Mouse (Mus musculus): ENCODE results near the gene Il9r. TPM values are rescaled to one million over a fixed set of nuclear protein-coding genes. Genes with fewer than 3 reads are reported as not detected.

The Il9r gene
- polyA plus RNA-seq (2015; fragmentation: Nextera tagmentation; extraction: Ambion mirVana), result not detected in 2 replicates

GRCm38 (mm10) chr11:32200075-32200601, at the start of gene Il9r:
Gene Il9r, minus strand, starts transcription at chr11:32200279.
- Histone ChIP-seq H3K27me3 (replicated peaks) (no peaks in the 10 kb centered on the region), H3K4me1 (peaks cover 5% of the 10 kb centered on the region; the same call in 1 of the 2 replicates), H3K4me3 (no peak within 1 kb of the TSS), H3K36me3 (replicated peaks) (no peaks in the 10 kb centered on the region), H3K27ac (no peak within 1 kb of the TSS), H3K9me3 (no peaks in the 10 kb centered on the region), H3K4me2 (no peak within 1 kb of the TSS), H3K9ac (no peak within 1 kb of the TSS)
- 69% methylated on average over 10 of the region's 10 CpGs for WGBS
- ATAC-seq (replicated peaks), result no peak

GRCm38 (mm10) chr11:32248350-32248749, 48.3 kb upstream of the Il9r start:
- Histone ChIP-seq H3K27me3 (replicated peaks) (no peaks in the 10 kb centered on the region), H3K9ac (no peak overlapping the region), H3K4me3 (no peak overlapping the region), H3K4me2 (no peak overlapping the region), H3K9me3 (no peaks in the 10 kb centered on the region), H3K36me3 (replicated peaks) (peaks cover 23% of the 10 kb centered on the region; the same call in 1 of the 2 replicates), H3K4me1 (no peaks in the 10 kb centered on the region), H3K27ac (no peak overlapping the region)
- no peak for ATAC-seq (replicated peaks)
- WGBS, result 84% methylated on average over 3 of the region's 3 CpGs

- no peaks in the 10 kb centered on the region for H3K27me3 ChIP-seq (replicated peaks)
- H3K9ac ChIP-seq, result no peak overlapping the region
- H3K4me2 ChIP-seq, result no peak overlapping the region
- H3K27ac ChIP-seq, result no peak overlapping the region
- no peaks in the 10 kb centered on the region for H3K4me1 ChIP-seq
- ATAC-seq (replicated peaks), result no peak
- H3K9me3 ChIP-seq, result no peaks in the 10 kb centered on the region
- H3K4me3 ChIP-seq, result no peak overlapping the region
- H3K36me3 ChIP-seq (replicated peaks), result peaks cover 23% of the 10 kb centered on the region; the same call in 1 of the 2 replicates
Measured at GRCm38 (mm10) chr11:32247068-32247467, 47.0 kb upstream of the Il9r start.

GRCm38 (mm10) chr11:32245614-32246013, 45.5 kb upstream of the Il9r start:
- H3K36me3 ChIP-seq (replicated peaks), result peaks cover 20% of the 10 kb centered on the region; the same call in 1 of the 2 replicates
- ATAC-seq (replicated peaks), result no peak
- WGBS, result 96% methylated on average over 6 of the region's 6 CpGs

GRCm38 (mm10) chr11:32244617-32245016, 44.5 kb upstream of the Il9r start:
- Histone ChIP-seq H3K4me3 (no peak overlapping the region), H3K4me1 (no peaks in the 10 kb centered on the region), H3K4me2 (no peak overlapping the region), H3K9me3 (no peaks in the 10 kb centered on the region), H3K27me3 (replicated peaks) (no peaks in the 10 kb centered on the region), H3K9ac (no peak overlapping the region), H3K27ac (no peak overlapping the region), H3K36me3 (replicated peaks) (peaks cover 23% of the 10 kb centered on the region; the same call in 1 of the 2 replicates)
- ATAC-seq (replicated peaks), result no peak
- 89% methylated on average over 1 of the region's 1 CpGs for WGBS

More at GRCm38 (mm10) chr11:32245614-32246013, 45.5 kb upstream of the Il9r start:
- Histone ChIP-seq H3K4me2 (no peak overlapping the region), H3K4me1 (no peaks in the 10 kb centered on the region), H3K27ac (no peak overlapping the region), H3K9me3 (no peaks in the 10 kb centered on the region), H3K27me3 (replicated peaks) (no peaks in the 10 kb centered on the region), H3K9ac (no peak overlapping the region), H3K4me3 (no peak overlapping the region)

GRCm38 (mm10) chr11:32244064-32244463, 44.0 kb upstream of the Il9r start:
- no peaks in the 10 kb centered on the region for H3K4me1 ChIP-seq
- H3K9me3 ChIP-seq, result no peaks in the 10 kb centered on the region
- no peak overlapping the region for H3K4me2 ChIP-seq
- H3K27ac ChIP-seq, result no peak overlapping the region
- no peaks in the 10 kb centered on the region for H3K27me3 ChIP-seq (replicated peaks)
- WGBS, result 84% methylated on average over 3 of the region's 3 CpGs
- no peak overlapping the region for H3K4me3 ChIP-seq
- ATAC-seq (replicated peaks), result no peak
- H3K9ac ChIP-seq, result no peak overlapping the region
- peaks cover 26% of the 10 kb centered on the region for H3K36me3 ChIP-seq (replicated peaks)

GRCm38 (mm10) chr11:32243205-32243955, 43.3 kb upstream of the Il9r start:
- no peak for ATAC-seq (replicated peaks)
- Histone ChIP-seq H3K9me3 (no peaks in the 10 kb centered on the region), H3K27me3 (replicated peaks) (no peaks in the 10 kb centered on the region), H3K4me1 (no peaks in the 10 kb centered on the region), H3K4me2 (no peak overlapping the region), H3K27ac (no peak overlapping the region), H3K36me3 (replicated peaks) (peaks cover 29% of the 10 kb centered on the region), H3K4me3 (no peak overlapping the region), H3K9ac (no peak overlapping the region)
- WGBS, result 76% methylated on average over 7 of the region's 7 CpGs

GRCm38 (mm10) chr11:32242209-32242608, 42.1 kb upstream of the Il9r start:
- peaks cover 1% of the 10 kb centered on the region for H3K4me1 ChIP-seq
- no peak overlapping the region for H3K4me2 ChIP-seq
- H3K9me3 ChIP-seq, result no peaks in the 10 kb centered on the region
- 75% methylated on average over 3 of the region's 3 CpGs for WGBS
- no peak overlapping the region for H3K4me3 ChIP-seq
- no peak overlapping the region for H3K27ac ChIP-seq
- peaks cover 22% of the 10 kb centered on the region for H3K36me3 ChIP-seq (replicated peaks)
- ATAC-seq (replicated peaks), result no peak
- no peak overlapping the region; the same call in 1 of the 2 replicates for H3K9ac ChIP-seq
- H3K27me3 ChIP-seq (replicated peaks), result no peaks in the 10 kb centered on the region

- no peaks in the 10 kb centered on the region for H3K27me3 ChIP-seq (replicated peaks)
- H3K9me3 ChIP-seq, result no peaks in the 10 kb centered on the region
- H3K4me3 ChIP-seq, result no peak overlapping the region
- H3K4me1 ChIP-seq, result peaks cover 9% of the 10 kb centered on the region
- H3K9ac ChIP-seq, result no peak overlapping the region
- peaks cover 19% of the 10 kb centered on the region for H3K36me3 ChIP-seq (replicated peaks)
- H3K4me2 ChIP-seq, result no peak overlapping the region
- H3K27ac ChIP-seq, result no peak overlapping the region
- no peak for ATAC-seq (replicated peaks)
Measured at GRCm38 (mm10) chr11:32241391-32241790, 41.3 kb upstream of the Il9r start.

- ATAC-seq (replicated peaks), result peak; percentile 49; the same call in 1 of the 2 replicates
- H3K27me3 ChIP-seq (replicated peaks), result no peaks in the 10 kb centered on the region
- no peak overlapping the region for H3K9ac ChIP-seq
- H3K27ac ChIP-seq, result 0 out of 2 replicates have a peak overlapping the region, but pooled peaks have one; percentile 25
- H3K4me2 ChIP-seq, result no peak overlapping the region
- H3K9me3 ChIP-seq, result no peaks in the 10 kb centered on the region
- no peak overlapping the region for H3K4me3 ChIP-seq
- H3K36me3 ChIP-seq (replicated peaks), result peaks cover 16% of the 10 kb centered on the region
- 62% methylated on average over 5 of the region's 5 CpGs for WGBS
- peaks cover 26% of the 10 kb centered on the region for H3K4me1 ChIP-seq
Measured at GRCm38 (mm10) chr11:32238093-32238860, 38.2 kb upstream of the Il9r start.

- H3K36me3 ChIP-seq (replicated peaks), result peaks cover 16% of the 10 kb centered on the region
- H3K27me3 ChIP-seq (replicated peaks), result no peaks in the 10 kb centered on the region
- no peaks in the 10 kb centered on the region for H3K9me3 ChIP-seq
- no peak overlapping the region for H3K4me2 ChIP-seq
- peaks cover 26% of the 10 kb centered on the region for H3K4me1 ChIP-seq
- 88% methylated on average over 3 of the region's 3 CpGs for WGBS
- ATAC-seq (replicated peaks), result no peak
- H3K4me3 ChIP-seq, result no peak overlapping the region
- H3K27ac ChIP-seq, result no peak overlapping the region
- H3K9ac ChIP-seq, result no peak overlapping the region
Measured at GRCm38 (mm10) chr11:32237411-32237795, 37.3 kb upstream of the Il9r start.

- Histone ChIP-seq H3K36me3 (replicated peaks) (peaks cover 16% of the 10 kb centered on the region), H3K9ac (no peak overlapping the region), H3K27me3 (replicated peaks) (no peaks in the 10 kb centered on the region), H3K4me1 (peaks cover 26% of the 10 kb centered on the region), H3K4me3 (no peak overlapping the region), H3K9me3 (no peaks in the 10 kb centered on the region), H3K4me2 (no peak overlapping the region), H3K27ac (peak overlapping the region; percentile 60)
- 60% methylated on average over 9 of the region's 9 CpGs for WGBS
- no peak for ATAC-seq (replicated peaks)
Measured at GRCm38 (mm10) chr11:32236712-32237410, 36.8 kb upstream of the Il9r start.

All from midbrain, embryonic 15.5 days (tissue).